Mouse (Mus musculus): ENCODE results near the gene Ddt.
"Not testable (repeated sequence)": the region's sequence is repeated elsewhere in the genome, so short reads cannot be mapped to it uniquely, and the experiment has no call there.

Ddt gene

DNA sequence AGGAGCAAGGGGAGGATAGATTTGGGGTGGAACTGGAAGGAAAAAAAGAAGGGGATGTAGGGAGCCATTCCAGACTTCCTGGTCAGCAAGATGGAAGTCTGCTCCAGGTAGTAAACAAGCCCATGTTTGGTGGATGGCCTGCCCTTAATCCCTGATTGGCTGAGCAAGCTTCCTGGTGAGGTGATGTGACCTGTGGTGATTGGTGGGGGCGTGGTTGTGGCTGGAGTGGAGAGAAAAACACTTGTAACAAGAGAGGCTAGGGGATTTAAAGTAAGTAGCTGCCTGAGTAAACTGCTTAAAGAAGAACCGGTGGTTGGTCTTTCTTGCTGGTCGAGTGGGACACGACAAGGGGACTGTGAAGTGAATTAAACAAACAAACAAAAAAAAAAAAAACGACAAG lies 5.5 kb downstream of the Ddt start:
- DNase-seq (ENCODE audit: low spot score): not testable (repeated sequence)

GRCm38 (mm10) chr10:75766856-75767255 lies 6.4 kb downstream of the Ddt start:
- DNase-seq (ENCODE audit: low spot score): no peak

GRCm38 (mm10) chr10:75764519-75765473 lies 8.4 kb downstream of the Ddt start:
- peak; percentile 44 for DNase-seq (ENCODE audit: low spot score)

DNA sequence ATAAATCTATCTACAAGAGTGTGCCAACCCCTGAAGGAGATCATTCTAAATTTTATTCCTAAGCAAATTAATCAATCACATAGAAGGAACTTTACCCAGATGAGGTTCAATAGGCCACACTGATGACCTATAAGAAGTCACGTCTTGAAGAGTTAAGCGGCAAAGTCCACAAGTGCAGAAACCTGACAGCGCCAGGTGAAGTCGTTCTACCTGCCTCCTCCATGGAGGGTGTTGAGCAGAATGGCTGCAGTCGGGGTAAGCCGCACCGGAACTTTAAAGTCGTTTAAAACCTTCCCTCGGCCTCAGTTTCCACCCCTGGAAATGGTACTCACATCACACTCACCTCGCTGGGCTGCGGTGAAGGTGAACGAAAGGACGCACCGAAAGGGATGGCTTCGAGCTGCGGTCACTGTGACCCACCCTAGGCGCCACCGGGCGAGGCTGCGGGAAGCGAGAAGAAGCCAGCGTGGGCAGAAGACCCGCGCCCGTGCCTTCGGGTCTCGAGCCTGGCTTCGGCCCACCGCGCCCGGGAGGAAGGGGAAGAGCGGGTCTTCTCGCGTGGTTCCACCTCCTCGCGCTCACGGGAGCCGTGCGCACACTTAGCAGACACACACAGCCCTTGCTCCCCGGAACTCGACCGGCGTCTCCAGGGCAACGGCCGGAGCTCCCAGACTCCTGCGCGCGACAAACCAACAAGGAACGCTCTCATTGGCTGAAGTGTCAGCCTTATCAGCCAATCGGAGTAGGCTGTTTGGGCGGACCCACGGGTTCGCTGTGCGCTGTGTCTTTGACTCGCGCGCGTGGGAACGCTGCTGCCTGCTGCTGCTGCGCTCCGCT lies 9.3 kb downstream of the Ddt start, which contains the start of gene Cabin1:
Gene Cabin1, minus strand, starts transcription at position 660 of the 837 bp plus-strand sequence.
- DNase-seq (ENCODE audit: low spot score): peak; percentile 95

GRCm38 (mm10) chr10:75762413-75762812 lies 10.8 kb downstream of the Ddt start:
- DNase-seq (ENCODE audit: low spot score): no peak

GRCm38 (mm10) chr10:75760311-75760710 lies 12.9 kb downstream of the Ddt start:
- DNase-seq (ENCODE audit: low spot score): no peak

GRCm38 (mm10) chr10:75756719-75757118 lies 16.5 kb downstream of the Ddt start:
- DNase-seq (ENCODE audit: low spot score): no peak

DNA sequence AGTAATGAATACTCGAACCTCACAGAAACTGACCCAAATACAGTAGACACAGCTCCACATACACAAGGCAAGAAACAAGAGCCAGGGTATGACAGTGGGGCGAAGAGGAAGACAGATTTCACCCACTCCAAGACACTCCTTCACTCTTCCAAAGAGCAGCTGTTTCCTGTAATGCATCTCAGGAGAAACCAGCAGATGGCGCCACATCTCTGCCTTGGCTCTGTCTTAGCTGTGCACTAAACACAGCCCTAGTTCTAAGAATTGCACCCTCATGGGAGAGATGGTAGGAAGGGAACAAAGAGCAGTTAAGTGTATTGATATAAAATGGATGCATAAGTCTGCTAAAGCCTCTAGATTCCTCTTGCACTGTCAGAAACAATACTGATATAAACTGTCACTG lies 29.2 kb downstream of the Ddt start:
- peak; percentile 76 for DNase-seq (ENCODE audit: low spot score)

DNA sequence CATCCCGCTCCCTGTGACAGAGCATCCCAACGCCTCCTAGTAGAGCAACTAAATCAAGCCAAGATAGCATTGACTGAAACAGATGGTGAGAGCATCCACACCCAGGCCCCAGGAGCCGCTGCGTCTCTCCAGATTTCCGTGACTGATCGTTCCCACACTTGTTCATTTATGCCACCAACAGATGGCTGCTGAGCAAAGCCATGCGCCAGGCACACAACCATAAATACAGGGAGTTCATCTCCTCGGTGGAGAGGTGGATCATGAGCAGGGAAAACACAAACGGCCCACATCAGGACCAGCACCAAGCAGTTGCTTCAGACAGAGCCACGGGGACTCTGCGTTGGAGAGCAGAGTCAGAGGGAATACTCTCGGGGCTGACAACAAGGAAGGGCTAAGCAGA lies 29.8 kb downstream of the Ddt start:
- DNase-seq (ENCODE audit: low spot score): no peak

- DNase-seq (ENCODE audit: low spot score): no peak
These were observed 32.3 kb downstream of the Ddt start for GRCm38 (mm10) chr10:75740866-75741265.

GRCm38 (mm10) chr10:75725449-75725848 lies 47.8 kb downstream of the Ddt start:
- DNase-seq (ENCODE audit: low spot score): no peak

All from urinary bladder, postnatal 25 days (tissue).